Mouse (Mus musculus): ENCODE measurements at regions not wholly inside any gene's neighbourhood (a gene's known extent, or its start where the extent isn't known, plus 50 kb on each side); places are given as distances from the start of the nearest gene placed in this dataset.
A peak's percentile ranks its signal among the peaks of the same experiment; 100 is the strongest.

GRCm38 (mm10) chr11:44161734-44162418 is 238.0 kb upstream of the Il12b start:
- H3K27me3 ChIP-seq (ENCODE audit: control insufficient read depth, insufficient read depth, insufficient read length): no peaks in the 10 kb centered on the region
- no peaks in the 10 kb centered on the region for H3K79me3 ChIP-seq (ENCODE audit: low read depth)
- TF ChIP-seq MYOG (IDR thresholded peaks at IDR 0.05; ENCODE audit: control insufficient read depth, extremely low read depth, insufficient read length): no peak
- no peak for TF ChIP-seq MYOD1 (IDR thresholded peaks at IDR 0.05; ENCODE audit: control insufficient read depth, insufficient read length, low read depth)
- TF ChIP-seq USF1 (IDR thresholded peaks at IDR 0.05; ENCODE audit: low read depth): no peak
- H3K4me3 ChIP-seq (ENCODE audit: insufficient read depth, poor library complexity, severe bottlenecking): no peak overlapping the region
- no peak overlapping the region for H3ac ChIP-seq (ENCODE audit: control insufficient read depth, insufficient read length, low read depth)
- no peaks in the 10 kb centered on the region for H3K79me2 ChIP-seq (ENCODE audit: control insufficient read depth, insufficient read depth)
- no peaks in the 10 kb centered on the region for H3K36me3 ChIP-seq (ENCODE audit: control insufficient read depth, insufficient read depth)

GRCm38 (mm10) chr11:44163049-44163448 is 236.8 kb upstream of the Il12b start:
- no peak overlapping the region for H3K4me3 ChIP-seq (ENCODE audit: insufficient read depth, poor library complexity, severe bottlenecking)
- H3K27me3 ChIP-seq (ENCODE audit: control insufficient read depth, insufficient read depth, insufficient read length): no peaks in the 10 kb centered on the region
- H3ac ChIP-seq (ENCODE audit: control insufficient read depth, insufficient read length, low read depth): no peak overlapping the region
- no peaks in the 10 kb centered on the region for H3K36me3 ChIP-seq (ENCODE audit: control insufficient read depth, insufficient read depth)
- no peaks in the 10 kb centered on the region for H3K79me3 ChIP-seq (ENCODE audit: low read depth)
- no peaks in the 10 kb centered on the region for H3K79me2 ChIP-seq (ENCODE audit: control insufficient read depth, insufficient read depth)
- TF ChIP-seq MYOG (IDR thresholded peaks at IDR 0.05; ENCODE audit: control insufficient read depth, extremely low read depth, insufficient read length): no peak
- TF ChIP-seq CTCF (IDR thresholded peaks at IDR 0.05; ENCODE audit: control insufficient read depth, insufficient read depth, insufficient read length): no peak
- no peak for TF ChIP-seq MAX (IDR thresholded peaks at IDR 0.05)
- TF ChIP-seq USF1 (IDR thresholded peaks at IDR 0.05; ENCODE audit: low read depth): no peak
- no peak for TF ChIP-seq MYOD1 (IDR thresholded peaks at IDR 0.05; ENCODE audit: control insufficient read depth, insufficient read length, low read depth)
- TF ChIP-seq FOSL1 (IDR thresholded peaks at IDR 0.05; ENCODE audit: insufficient read depth, low read length, poor library complexity, severe bottlenecking): no peak

- H3K27me3 ChIP-seq (ENCODE audit: control insufficient read depth, insufficient read depth, insufficient read length): no peaks in the 10 kb centered on the region
- H3K79me3 ChIP-seq (ENCODE audit: low read depth): no peaks in the 10 kb centered on the region
- no peak overlapping the region for H3ac ChIP-seq (ENCODE audit: control insufficient read depth, insufficient read length, low read depth)
- H3K4me3 ChIP-seq (ENCODE audit: insufficient read depth, poor library complexity, severe bottlenecking): no peak overlapping the region
- H3K79me2 ChIP-seq (ENCODE audit: control insufficient read depth, insufficient read depth): no peaks in the 10 kb centered on the region
- TF ChIP-seq CEBPB (IDR thresholded peaks at IDR 0.05; ENCODE audit: low read depth) (no peak), MAX (IDR thresholded peaks at IDR 0.05) (no peak), USF1 (IDR thresholded peaks at IDR 0.05; ENCODE audit: low read depth) (no peak), CTCF (IDR thresholded peaks at IDR 0.05; ENCODE audit: control insufficient read depth, insufficient read depth, insufficient read length) (no peak), MYOD1 (IDR thresholded peaks at IDR 0.05; ENCODE audit: control insufficient read depth, insufficient read length, low read depth) (no peak), MYOG (IDR thresholded peaks at IDR 0.05; ENCODE audit: control insufficient read depth, extremely low read depth, insufficient read length) (no peak), FOSL1 (IDR thresholded peaks at IDR 0.05; ENCODE audit: insufficient read depth, low read length, poor library complexity, severe bottlenecking) (no peak)
- H3K36me3 ChIP-seq (ENCODE audit: control insufficient read depth, insufficient read depth): no peaks in the 10 kb centered on the region
These were observed 236.1 kb upstream of the Il12b start for GRCm38 (mm10) chr11:44163748-44164147.

GRCm38 (mm10) chr11:44164186-44164585 is 235.7 kb upstream of the Il12b start:
- H3K79me2 ChIP-seq (ENCODE audit: control insufficient read depth, insufficient read depth): no peaks in the 10 kb centered on the region
- H3ac ChIP-seq (ENCODE audit: control insufficient read depth, insufficient read length, low read depth): no peak overlapping the region
- TF ChIP-seq MYOG (IDR thresholded peaks at IDR 0.05; ENCODE audit: control insufficient read depth, extremely low read depth, insufficient read length): no peak
- TF ChIP-seq MAX (IDR thresholded peaks at IDR 0.05): no peak
- TF ChIP-seq FOSL1 (IDR thresholded peaks at IDR 0.05; ENCODE audit: insufficient read depth, low read length, poor library complexity, severe bottlenecking): peak; percentile 48
- no peak overlapping the region for H3K4me3 ChIP-seq (ENCODE audit: insufficient read depth, poor library complexity, severe bottlenecking)
- no peaks in the 10 kb centered on the region for H3K27me3 ChIP-seq (ENCODE audit: control insufficient read depth, insufficient read depth, insufficient read length)
- H3K36me3 ChIP-seq (ENCODE audit: control insufficient read depth, insufficient read depth): no peaks in the 10 kb centered on the region
- H3K79me3 ChIP-seq (ENCODE audit: low read depth): no peaks in the 10 kb centered on the region

- Histone ChIP-seq H3K79me2 (ENCODE audit: control insufficient read depth, insufficient read depth) (no peaks in the 10 kb centered on the region), H3K79me3 (ENCODE audit: low read depth) (no peaks in the 10 kb centered on the region), H3ac (ENCODE audit: control insufficient read depth, insufficient read length, low read depth) (no peak overlapping the region), H3K27me3 (ENCODE audit: control insufficient read depth, insufficient read depth, insufficient read length) (no peaks in the 10 kb centered on the region), H3K36me3 (ENCODE audit: control insufficient read depth, insufficient read depth) (no peaks in the 10 kb centered on the region), H3K4me3 (ENCODE audit: insufficient read depth, poor library complexity, severe bottlenecking) (no peak overlapping the region)
- TF ChIP-seq USF1 (IDR thresholded peaks at IDR 0.05; ENCODE audit: low read depth): no peak
- no peak for TF ChIP-seq MYOD1 (IDR thresholded peaks at IDR 0.05; ENCODE audit: control insufficient read depth, insufficient read length, low read depth)
- no peak for TF ChIP-seq MAX (IDR thresholded peaks at IDR 0.05)
- TF ChIP-seq MYOG (IDR thresholded peaks at IDR 0.05; ENCODE audit: control insufficient read depth, extremely low read depth, insufficient read length): no peak
- no peak for TF ChIP-seq FOSL1 (IDR thresholded peaks at IDR 0.05; ENCODE audit: insufficient read depth, low read length, poor library complexity, severe bottlenecking)
- TF ChIP-seq CTCF (IDR thresholded peaks at IDR 0.05; ENCODE audit: control insufficient read depth, insufficient read depth, insufficient read length): no peak
- no peak for TF ChIP-seq CEBPB (IDR thresholded peaks at IDR 0.05; ENCODE audit: low read depth)
These were observed 232.0 kb upstream of the Il12b start for GRCm38 (mm10) chr11:44167724-44168500.

DNA sequence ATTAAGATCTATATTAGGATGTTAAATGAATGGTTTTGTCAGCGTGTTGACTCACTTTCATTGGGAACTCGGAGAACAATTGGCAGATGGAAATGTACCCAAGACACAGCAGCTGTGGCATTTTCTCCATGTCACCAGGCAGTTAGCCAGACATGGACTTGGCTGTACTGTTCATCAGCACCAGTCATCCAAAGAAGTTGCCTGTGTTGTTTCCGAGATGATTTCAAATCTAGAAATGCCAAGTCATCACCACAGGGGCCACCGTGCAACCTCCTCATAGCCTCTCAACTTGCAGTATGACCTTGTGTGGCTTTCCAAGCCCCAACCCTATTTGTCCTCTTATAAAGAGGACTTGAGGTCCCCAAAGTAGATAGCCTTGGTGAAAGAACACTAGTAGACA is 227.4 kb upstream of the Il12b start:
- no peak overlapping the region for H3ac ChIP-seq (ENCODE audit: control insufficient read depth, insufficient read length, low read depth)
- TF ChIP-seq MYOG (IDR thresholded peaks at IDR 0.05; ENCODE audit: control insufficient read depth, extremely low read depth, insufficient read length): no peak
- TF ChIP-seq MYOD1 (IDR thresholded peaks at IDR 0.05; ENCODE audit: control insufficient read depth, insufficient read length, low read depth): peak; percentile 23

More for the DNA sequence above, 227.4 kb upstream of the Il12b start:
- no peaks in the 10 kb centered on the region for H3K79me2 ChIP-seq (ENCODE audit: control insufficient read depth, insufficient read depth)
- no peaks in the 10 kb centered on the region for H3K36me3 ChIP-seq (ENCODE audit: control insufficient read depth, insufficient read depth)
- no peaks in the 10 kb centered on the region for H3K27me3 ChIP-seq (ENCODE audit: control insufficient read depth, insufficient read depth, insufficient read length)
- no peaks in the 10 kb centered on the region for H3K79me3 ChIP-seq (ENCODE audit: low read depth)
- no peak overlapping the region for H3K4me3 ChIP-seq (ENCODE audit: insufficient read depth, poor library complexity, severe bottlenecking)

All from C2C12 (cell line).